Mouse (Mus musculus): ENCODE measurements at regions not wholly inside any gene's neighbourhood (a gene's known extent, or its start where the extent isn't known, plus 50 kb on each side); places are given as distances from the start of the nearest gene placed in this dataset.

DNA sequence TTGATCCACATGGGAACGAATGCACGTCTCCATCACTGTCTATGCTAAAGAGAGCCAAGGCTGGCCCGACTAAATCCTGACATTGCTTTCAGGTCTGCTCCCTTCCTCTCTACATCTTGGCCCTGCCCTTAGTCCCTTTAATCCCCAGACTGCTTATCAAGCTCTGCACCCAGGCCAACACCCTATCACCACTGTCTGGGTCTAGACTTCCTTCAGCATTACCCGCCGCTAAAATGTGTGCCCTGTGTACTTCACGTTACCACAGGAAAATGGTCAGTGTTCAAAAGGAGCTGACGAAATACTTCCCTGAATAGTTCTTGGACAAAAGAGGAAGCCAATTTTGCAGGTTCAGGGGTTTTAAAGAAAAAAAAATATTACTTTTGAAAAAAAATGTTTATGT is 100.0 kb upstream of the Thbs1 start:
- Histone ChIP-seq H3K4me1 (ENCODE audit: control insufficient read depth, insufficient read depth, low read length) (peaks cover 8% of the 10 kb centered on the region), H3K4me3 (replicated peaks; ENCODE audit: low read length) (no peak overlapping the region), H3K9me3 (ENCODE audit: control insufficient read depth, low read length) (no peaks in the 10 kb centered on the region), H3K27me3 (ENCODE audit: control insufficient read depth, insufficient read depth, low read length) (no peaks in the 10 kb centered on the region), H3K36me3 (ENCODE audit: control insufficient read depth, insufficient read depth, low read length) (no peaks in the 10 kb centered on the region), H3K4me2 (replicated peaks; ENCODE audit: low read depth, low read length, severe bottlenecking) (no peak overlapping the region), H3K27ac (replicated peaks; ENCODE audit: low read depth, low read length) (no peak overlapping the region), H3K9ac (ENCODE audit: low read depth, low read length, severe bottlenecking) (no peak overlapping the region)
- no peak for DNase-seq (ENCODE audit: low spot score)
- TF ChIP-seq POLR2A (IDR thresholded peaks at IDR 0.05; ENCODE audit: borderline replicate concordance, extremely low read depth, insufficient read depth, insufficient read length): no peak
- ATAC-seq (ENCODE audit: low FRiP score, low read depth): no peak
- WGBS: 89% methylated on average over 7 of the region's 7 CpGs

GRCm38 (mm10) chr2:118012211-118012610 is 99.5 kb upstream of the Thbs1 start:
- no peak for ATAC-seq (ENCODE audit: low FRiP score, low read depth)
- Histone ChIP-seq H3K9me3 (ENCODE audit: control insufficient read depth, low read length) (no peaks in the 10 kb centered on the region), H3K27ac (replicated peaks; ENCODE audit: low read depth, low read length) (no peak overlapping the region), H3K36me3 (ENCODE audit: control insufficient read depth, insufficient read depth, low read length) (no peaks in the 10 kb centered on the region), H3K4me2 (replicated peaks; ENCODE audit: low read depth, low read length, severe bottlenecking) (no peak overlapping the region), H3K4me1 (ENCODE audit: control insufficient read depth, insufficient read depth, low read length) (peaks cover 8% of the 10 kb centered on the region), H3K27me3 (ENCODE audit: control insufficient read depth, insufficient read depth, low read length) (no peaks in the 10 kb centered on the region), H3K9ac (ENCODE audit: low read depth, low read length, severe bottlenecking) (no peak overlapping the region), H3K4me3 (replicated peaks; ENCODE audit: low read length) (no peak overlapping the region)
- DNase-seq (ENCODE audit: low spot score): no peak
- WGBS: 75% methylated on average over 3 of the region's 3 CpGs
- TF ChIP-seq POLR2A (IDR thresholded peaks at IDR 0.05; ENCODE audit: borderline replicate concordance, extremely low read depth, insufficient read depth, insufficient read length): no peak

DNA sequence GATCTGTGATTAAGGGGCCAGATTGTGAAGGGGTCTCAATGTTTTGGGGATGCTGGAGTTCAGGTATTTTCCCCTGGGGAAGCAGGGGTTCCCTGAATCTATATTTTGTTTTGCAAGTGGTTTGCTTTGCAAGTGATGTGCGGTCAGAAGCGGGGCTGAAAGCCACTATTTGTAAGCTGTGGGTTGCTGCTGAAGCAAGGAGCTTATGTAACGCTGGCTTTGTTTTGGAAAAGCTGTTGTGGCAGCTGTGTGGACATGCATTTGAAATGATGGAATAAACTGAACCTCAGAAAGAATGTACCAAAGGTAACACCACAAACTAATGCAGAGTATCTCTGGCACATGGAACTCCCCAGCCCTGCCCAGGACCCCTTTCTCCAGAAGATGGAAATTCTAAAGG is 98.5 kb upstream of the Thbs1 start:
- Histone ChIP-seq H3K9ac (ENCODE audit: low read depth, low read length, severe bottlenecking) (no peak overlapping the region), H3K36me3 (ENCODE audit: control insufficient read depth, insufficient read depth, low read length) (no peaks in the 10 kb centered on the region), H3K4me3 (replicated peaks; ENCODE audit: low read length) (no peak overlapping the region), H3K27me3 (ENCODE audit: control insufficient read depth, insufficient read depth, low read length) (no peaks in the 10 kb centered on the region), H3K27ac (replicated peaks; ENCODE audit: low read depth, low read length) (no peak overlapping the region), H3K4me2 (replicated peaks; ENCODE audit: low read depth, low read length, severe bottlenecking) (no peak overlapping the region), H3K9me3 (ENCODE audit: control insufficient read depth, low read length) (no peaks in the 10 kb centered on the region), H3K4me1 (ENCODE audit: control insufficient read depth, insufficient read depth, low read length) (peaks cover 3% of the 10 kb centered on the region; the same call in 1 of the 2 replicates)
- WGBS: 88% methylated on average over 3 of the region's 3 CpGs
- TF ChIP-seq POLR2A (IDR thresholded peaks at IDR 0.05; ENCODE audit: borderline replicate concordance, extremely low read depth, insufficient read depth, insufficient read length): no peak
- DNase-seq (ENCODE audit: low spot score) (no peak), ATAC-seq (ENCODE audit: low FRiP score, low read depth) (no peak)

DNA sequence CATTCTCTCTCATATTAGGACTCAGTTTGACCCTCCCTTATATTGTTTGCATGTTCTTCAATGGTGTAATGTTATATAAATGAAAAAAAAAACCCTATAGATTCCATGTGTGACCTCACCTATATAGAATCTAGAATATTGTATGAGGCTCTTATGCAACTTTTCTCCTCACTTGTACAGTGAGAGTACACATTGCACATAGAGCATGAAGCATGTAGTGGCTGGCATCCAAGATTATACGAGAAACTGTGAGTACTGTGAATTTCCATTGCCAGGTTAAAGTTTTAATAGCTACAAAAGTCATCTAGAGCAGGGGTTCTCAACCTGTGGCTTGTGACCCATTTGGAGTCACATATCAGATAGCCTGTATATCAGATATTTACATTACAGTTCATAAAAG is 96.5 kb upstream of the Thbs1 start:
- no peaks in the 10 kb centered on the region for H3K36me3 ChIP-seq (ENCODE audit: control insufficient read depth, insufficient read depth, low read length)
- DNase-seq (ENCODE audit: low spot score): no peak
- no peak overlapping the region for H3K9ac ChIP-seq (ENCODE audit: low read depth, low read length, severe bottlenecking)
- H3K4me2 ChIP-seq (replicated peaks; ENCODE audit: low read depth, low read length, severe bottlenecking): no peak overlapping the region
- ATAC-seq (ENCODE audit: low FRiP score, low read depth): no peak
- no peak for TF ChIP-seq POLR2A (IDR thresholded peaks at IDR 0.05; ENCODE audit: borderline replicate concordance, extremely low read depth, insufficient read depth, insufficient read length)
- WGBS: 50% methylated on average over 1 of the region's 1 CpGs
- H3K4me3 ChIP-seq (replicated peaks; ENCODE audit: low read length): no peak overlapping the region
- H3K27ac ChIP-seq (replicated peaks; ENCODE audit: low read depth, low read length): no peak overlapping the region
- no peaks in the 10 kb centered on the region for H3K9me3 ChIP-seq (ENCODE audit: control insufficient read depth, low read length)
- H3K27me3 ChIP-seq (ENCODE audit: control insufficient read depth, insufficient read depth, low read length): no peaks in the 10 kb centered on the region
- H3K4me1 ChIP-seq (ENCODE audit: control insufficient read depth, insufficient read depth, low read length): 0 out of 2 replicates have a peak, but pooled peaks cover 3% of the 10 kb centered on the region

- Histone ChIP-seq H3K4me2 (replicated peaks; ENCODE audit: low read depth, low read length, severe bottlenecking) (no peak overlapping the region), H3K27me3 (ENCODE audit: control insufficient read depth, insufficient read depth, low read length) (no peaks in the 10 kb centered on the region), H3K4me3 (replicated peaks; ENCODE audit: low read length) (no peak overlapping the region), H3K9ac (ENCODE audit: low read depth, low read length, severe bottlenecking) (no peak overlapping the region), H3K9me3 (ENCODE audit: control insufficient read depth, low read length) (no peaks in the 10 kb centered on the region), H3K27ac (replicated peaks; ENCODE audit: low read depth, low read length) (no peak overlapping the region), H3K4me1 (ENCODE audit: control insufficient read depth, insufficient read depth, low read length) (no peaks in the 10 kb centered on the region), H3K36me3 (ENCODE audit: control insufficient read depth, insufficient read depth, low read length) (no peaks in the 10 kb centered on the region)
- DNase-seq (ENCODE audit: low spot score) (peak; percentile 62), ATAC-seq (ENCODE audit: low FRiP score, low read depth) (peak; percentile 44; the same call in 1 of the 2 replicates)
- WGBS: 65% methylated on average over 6 of the region's 6 CpGs
- no peak for TF ChIP-seq POLR2A (IDR thresholded peaks at IDR 0.05; ENCODE audit: borderline replicate concordance, extremely low read depth, insufficient read depth, insufficient read length)
Observed at GRCm38 (mm10) chr2:118025829-118026735, 85.6 kb upstream of the Thbs1 start.
